Mouse (Mus musculus): Measurements from ENCODE around the gene Plod3.

Gene Plod3

DNA sequence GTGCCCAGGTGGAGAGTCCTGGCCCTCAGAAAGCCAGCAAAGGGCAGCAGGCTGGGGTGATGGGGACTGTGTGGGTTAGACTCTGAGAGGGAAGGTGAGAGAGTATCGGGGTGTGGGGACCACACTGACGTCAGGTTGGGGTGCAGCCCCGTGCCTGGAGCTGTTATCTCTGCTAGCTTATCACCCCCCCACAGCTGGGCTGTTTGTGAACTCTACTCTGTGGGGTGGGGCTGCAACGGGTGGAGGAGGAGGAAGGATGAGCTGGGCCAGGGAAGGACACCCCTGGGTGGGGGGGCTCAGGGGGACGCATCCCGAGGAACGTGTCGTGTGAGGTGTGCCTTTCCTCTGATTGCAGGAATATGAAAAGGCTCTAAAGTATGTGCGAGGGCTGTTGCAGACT, 21.6 kb upstream of the Plod3 start:
- no peak for DNase-seq (ENCODE audit: low spot score)

DNA sequence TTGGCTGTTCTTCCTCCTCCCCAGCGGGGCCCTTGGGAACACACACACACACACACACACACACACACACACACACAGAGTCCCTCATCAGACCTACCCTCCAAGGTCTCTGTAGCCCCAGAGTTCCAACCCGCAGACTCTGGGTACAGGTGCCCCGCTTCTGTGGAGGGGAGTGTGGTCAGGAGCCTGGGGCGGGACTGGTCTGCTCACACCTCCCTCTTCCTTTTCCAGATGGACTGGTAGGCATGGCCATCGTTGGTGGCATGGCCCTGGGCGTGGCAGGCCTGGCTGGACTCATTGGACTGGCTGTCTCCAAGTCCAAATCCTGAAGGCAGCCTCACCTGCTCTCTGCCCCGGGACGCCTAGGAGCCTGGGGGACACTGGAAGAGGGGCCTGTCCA, 21.1 kb upstream of the Plod3 start:
- no peak for DNase-seq (ENCODE audit: low spot score)

DNA sequence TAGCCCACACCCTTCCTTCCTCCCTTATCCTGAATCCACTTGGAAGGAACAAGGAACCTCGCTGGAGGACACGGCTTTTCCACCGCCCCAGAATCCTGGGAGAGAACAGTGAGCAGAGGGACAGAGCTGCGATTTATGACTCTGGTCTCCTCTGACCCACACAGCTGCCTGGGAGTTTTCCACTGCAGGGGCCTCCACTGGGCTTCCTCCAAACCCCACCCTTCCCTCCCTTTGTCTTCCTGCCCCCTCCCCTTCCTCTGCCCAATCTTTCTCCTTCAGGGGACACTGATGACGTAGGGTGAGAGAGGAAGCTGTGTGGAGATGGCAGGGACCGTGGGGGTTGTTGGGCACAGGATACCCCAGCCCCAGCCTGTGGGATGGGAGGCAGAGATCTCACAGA, 20.5 kb upstream of the Plod3 start, which contains the start of gene Cldn15:
Gene Cldn15 (plus strand): TSS at position 286 of the 400 bp plus-strand sequence.
- peak; percentile 30 for DNase-seq (ENCODE audit: low spot score)

DNA sequence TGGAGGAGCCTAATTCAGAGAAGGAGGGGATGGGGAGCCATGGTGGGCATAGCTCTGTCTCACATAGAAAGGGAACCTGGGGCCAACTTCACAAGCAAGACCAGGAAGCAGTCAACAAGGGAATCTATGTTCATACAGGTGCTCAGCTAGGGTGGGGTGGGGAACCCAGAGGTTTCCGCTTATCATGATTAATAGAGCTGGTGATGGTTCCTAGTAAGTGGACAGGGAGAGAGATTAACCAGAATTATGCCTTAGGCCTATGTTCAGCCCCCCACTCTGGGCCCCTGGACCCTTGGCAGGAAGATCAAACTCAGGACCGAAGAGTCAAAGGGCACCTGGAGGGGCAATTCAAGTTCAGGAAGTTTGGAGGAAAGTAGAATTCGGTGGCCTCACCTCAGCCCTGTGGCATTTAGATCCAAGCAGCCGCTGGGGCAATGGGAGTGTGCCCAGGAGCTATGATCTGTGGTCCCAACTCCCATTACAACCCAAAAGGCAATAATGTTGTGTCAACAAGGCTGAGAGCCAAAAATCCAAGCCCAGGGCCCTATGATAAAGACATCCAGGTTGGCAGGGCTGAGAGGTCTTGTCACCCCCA, 19.9 kb upstream of the Plod3 start:
- no peak for DNase-seq (ENCODE audit: low spot score)

DNA sequence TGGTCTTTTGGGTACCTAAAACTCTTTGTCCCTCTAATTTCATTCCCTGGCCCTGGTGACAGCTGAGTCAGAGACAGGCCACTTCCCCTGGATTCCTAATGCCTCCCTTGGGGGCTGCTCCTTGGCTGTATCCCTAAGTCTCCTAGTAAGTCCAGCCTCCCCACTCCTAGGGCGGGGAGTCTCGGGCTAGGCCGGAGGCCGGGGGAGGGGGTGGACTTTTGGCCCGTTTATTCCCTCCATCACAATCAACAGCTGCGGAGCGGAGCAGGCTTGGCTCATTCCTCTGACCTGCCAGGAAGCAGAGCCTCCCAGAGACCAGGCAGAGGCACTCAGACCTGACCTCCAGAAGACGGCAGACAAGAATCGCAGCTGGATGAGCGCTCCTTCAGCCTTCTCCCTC, 19.2 kb upstream of the Plod3 start:
- peak; percentile 31 for DNase-seq (ENCODE audit: low spot score)

DNA sequence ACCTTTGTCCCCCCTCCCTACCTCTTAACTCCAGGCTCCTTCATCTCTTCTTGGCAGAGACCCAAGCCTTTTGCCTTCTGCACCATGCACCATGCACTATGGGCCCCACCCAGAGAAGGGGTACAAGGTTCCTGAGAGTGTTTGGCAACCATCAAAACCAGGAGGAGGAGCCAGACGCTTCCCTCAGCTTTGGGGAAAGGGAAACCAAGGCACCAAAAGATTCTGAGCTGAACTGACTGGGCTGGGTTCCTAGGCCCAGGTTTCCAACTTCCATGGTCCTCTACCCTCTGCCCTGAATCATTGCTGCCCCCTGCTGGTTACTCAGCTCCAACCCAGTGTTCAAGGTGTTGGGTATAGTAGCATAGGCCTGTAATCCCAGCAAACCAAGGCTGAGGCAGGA, 16.1 kb upstream of the Plod3 start:
- DNase-seq (ENCODE audit: low spot score), result peak; percentile 36

DNA sequence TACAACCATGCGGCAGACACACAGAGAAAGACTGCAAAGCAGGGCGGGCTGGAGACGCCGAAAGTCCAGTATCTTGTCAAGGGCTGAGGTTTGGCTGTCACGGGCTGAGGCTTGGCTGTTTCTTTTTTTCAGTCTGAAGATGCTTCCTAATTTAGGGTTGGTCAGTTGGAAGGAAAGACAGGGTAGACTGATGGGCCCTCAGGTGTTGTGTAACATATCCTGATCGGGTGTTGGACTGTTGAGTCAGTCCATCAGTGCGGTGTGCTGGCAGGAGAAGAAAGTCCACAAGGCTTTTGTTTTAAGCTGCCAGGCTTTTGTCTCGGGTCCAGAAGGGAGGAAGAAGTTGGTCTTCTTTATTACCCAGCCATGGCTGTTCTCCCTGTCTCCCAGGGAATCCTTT, 13.1 kb upstream of the Plod3 start:
- DNase-seq (ENCODE audit: low spot score), result no peak

DNA sequence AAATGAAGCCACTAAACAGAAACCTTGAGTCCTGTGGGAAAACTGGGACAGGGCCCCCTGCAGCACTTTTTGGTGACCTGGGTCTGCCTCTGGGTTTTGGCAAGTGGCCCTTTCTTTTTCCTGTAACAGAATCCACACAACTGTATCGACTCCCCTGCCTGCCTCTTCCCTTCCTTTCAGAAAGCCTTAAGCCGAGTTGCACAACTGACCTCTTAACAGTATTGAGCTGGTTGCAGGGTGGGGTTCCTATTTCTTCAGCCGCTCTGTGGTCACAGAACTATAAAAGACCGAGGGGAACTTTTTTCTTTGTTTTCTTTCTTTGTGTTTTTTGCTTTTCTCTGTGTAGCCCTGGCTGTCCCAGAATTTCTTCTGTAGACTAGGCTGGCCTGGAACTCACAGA, 9.1 kb upstream of the Plod3 start:
- no peak for DNase-seq (ENCODE audit: low spot score)

DNA sequence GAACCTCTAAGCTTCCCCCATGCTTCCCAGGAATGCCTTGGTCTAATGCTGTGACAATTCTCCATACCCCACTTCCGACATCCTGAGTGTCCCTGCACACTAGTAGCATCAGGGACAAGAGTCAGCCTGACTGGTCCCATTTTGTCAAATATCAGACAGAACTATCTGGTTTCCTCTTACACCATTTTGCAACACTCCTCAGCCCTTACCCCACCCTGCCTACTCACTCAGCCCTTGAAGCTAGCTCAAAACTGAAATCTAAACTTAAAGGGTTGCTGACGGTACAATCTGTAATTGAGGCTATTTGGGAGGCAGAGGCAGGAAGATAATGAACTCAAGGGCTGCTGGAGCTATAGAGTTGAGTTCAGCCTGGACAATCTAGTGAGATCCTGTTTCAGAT, 7.1 kb upstream of the Plod3 start:
- no peak for DNase-seq (ENCODE audit: low spot score)

DNA sequence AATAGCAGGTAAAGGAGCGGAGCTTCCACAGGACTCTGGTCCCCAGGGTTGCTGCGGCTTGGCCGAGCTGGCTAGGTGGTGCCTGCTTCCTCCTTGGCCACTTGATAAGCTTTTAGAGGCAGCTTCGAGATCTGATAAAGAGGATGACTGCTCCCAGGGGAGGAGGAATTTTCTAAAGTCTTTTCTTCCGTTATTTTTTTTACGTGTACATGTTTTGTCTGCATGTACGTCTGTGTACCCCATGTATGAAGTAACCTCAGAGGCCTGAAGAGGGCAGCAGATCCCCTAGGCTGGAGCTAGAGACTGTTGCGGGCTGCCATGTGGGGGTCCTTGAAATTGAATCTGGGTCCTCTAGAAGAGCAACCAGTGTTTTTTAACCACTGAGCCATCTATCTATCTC, 5.8 kb upstream of the Plod3 start:
- no peak for DNase-seq (ENCODE audit: low spot score)

DNA sequence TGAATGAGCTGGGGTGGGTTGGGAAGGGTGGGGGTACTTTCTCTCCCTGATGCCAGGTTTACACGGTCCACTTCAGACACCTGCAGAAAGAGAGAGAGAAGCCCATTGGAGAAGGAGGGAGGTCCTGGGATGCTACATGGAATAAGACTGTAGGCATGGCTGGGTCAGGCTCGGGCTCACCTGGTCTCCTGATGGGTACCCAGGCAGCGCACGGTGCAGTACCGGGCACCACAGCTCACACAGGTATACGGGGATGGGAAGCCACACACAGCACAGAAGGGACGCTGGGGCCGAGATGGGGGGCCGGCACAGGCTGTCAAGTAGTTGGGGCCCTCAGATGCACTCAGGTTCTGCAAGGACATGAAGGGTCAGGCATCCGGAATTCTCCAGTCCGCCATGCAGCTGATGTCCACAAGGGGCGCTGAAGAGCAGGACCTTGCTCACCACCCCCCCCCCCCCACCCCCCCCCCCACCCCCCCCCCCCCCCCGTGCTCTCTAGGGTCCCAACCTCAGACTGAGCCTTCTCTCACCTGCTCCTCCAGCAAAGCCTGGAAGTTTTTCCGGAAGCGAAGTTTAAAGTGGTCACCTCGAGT, 4.4 kb upstream of the Plod3 start:
- DNase-seq (ENCODE audit: low spot score), result no peak

DNA sequence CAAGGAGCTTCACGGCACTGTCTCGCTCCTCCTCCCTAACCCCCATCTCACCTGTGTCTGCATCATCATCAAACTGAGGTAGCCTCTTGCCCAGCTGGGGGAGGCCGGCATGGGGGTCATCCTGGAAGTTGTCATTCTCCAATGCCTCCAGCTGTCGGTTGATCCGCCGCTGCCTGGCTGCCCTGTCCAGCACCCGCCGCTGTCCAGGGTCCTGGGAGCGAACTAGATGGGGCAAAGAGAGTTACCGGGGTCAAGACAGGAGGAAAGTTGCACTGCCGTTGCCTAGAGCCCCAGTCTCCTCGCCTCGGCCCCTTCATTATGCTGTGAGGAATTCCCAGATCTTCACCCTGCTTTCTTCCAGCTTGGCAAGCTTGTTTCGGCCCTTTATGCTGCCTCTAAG, 2.0 kb upstream of the Plod3 start:
- no peak for DNase-seq (ENCODE audit: low spot score)

DNA sequence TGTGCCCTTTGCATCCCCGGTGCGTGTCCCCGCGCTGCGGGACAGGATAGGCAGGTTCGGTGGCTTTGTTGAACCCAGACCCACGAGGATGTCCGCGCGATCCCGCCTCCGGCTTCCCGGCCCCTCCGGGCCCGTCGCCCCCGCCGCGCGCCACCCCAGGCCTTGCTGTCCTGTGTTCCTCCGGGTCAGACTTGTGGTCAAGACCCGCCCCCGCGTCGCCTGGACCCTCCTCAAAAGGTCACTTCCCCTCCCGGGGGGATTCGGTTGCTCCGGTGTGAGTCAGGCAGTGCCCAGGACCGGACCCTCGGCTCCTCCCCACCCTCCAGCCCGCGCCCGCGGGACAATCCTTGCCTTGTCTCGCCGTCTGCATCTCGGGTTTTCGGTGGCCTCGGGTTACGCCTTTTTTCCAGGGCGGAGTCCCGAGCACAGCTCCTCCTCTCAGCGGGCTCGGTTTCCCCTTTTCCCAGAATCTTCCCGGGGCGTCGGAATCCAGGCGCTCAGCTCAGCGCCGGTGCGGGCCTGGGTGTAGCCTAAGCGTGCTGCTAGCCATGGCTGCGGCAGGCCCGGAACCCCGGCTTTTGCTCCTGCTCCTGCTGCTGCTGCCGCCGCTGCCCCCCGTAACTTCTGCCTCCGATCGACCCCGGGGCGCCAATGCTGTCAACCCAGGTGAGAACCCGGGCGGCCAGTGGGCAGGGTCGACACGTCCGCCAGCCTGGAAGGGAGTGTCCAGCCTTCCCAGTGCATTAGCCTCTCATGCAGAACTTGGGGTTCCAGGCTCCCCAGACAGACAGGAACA, 517 bp downstream of the Plod3 start:
- peak; percentile 88 for DNase-seq (ENCODE audit: low spot score)

DNA sequence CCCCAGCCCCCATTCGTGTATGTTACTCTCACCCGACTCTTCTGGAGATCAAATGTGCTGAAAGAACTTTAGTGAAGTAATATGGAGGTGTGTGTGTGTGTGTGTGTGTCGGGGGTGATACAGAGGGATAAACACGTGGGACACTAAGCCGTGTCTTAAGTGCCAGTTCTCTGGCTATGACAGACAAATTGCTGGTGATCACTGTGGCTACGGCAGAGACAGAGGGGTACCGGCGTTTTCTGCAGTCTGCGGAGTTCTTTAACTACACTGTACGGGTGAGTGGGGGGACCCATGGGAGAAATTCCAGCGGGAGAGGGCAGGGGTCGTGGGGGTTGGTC, 1.1 kb downstream of the Plod3 start, which contains the start of gene Znhit1:
Gene Znhit1 (minus strand): TSS at position 88 of the 338 bp plus-strand sequence.
- no peak for DNase-seq (ENCODE audit: low spot score)

DNA sequence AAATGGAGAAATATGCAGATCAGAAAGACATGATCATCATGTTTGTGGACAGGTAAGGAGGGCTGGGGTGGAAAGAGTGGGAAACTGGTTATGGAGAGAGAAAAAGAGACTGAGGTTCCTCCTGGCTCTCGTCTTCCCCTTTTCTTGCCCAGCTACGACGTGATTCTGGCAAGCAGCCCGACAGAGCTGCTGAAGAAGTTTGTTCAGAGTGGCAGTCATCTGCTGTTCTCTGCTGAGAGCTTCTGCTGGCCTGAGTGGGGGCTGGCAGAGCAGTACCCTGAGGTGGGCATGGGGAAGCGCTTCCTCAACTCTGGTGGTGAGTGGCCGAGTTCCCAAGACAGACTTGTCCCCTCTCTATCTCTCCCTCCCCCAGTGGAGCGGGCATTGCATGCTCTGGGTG, 1.6 kb downstream of the Plod3 start:
- DNase-seq (ENCODE audit: low spot score), result no peak

DNA sequence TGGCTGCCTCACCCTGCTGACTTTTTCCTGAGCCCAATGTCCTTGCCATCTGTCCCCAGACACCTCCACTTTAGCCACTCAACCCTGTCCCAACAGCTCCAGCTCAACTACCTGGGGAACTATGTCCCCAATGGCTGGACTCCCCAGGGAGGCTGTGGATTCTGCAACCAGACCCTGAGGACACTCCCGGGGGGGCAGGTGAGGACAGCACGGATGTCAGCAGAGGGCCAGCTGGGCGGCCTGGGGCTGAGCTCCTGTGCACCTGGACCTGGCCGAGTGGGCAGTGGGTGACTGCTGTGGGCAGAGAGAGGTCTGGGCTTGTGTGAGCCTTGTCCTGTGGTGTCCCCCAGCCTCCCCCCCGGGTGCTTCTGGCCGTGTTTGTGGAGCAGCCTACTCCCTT, 3.0 kb downstream of the Plod3 start:
- DNase-seq (ENCODE audit: low spot score), result no peak

DNA sequence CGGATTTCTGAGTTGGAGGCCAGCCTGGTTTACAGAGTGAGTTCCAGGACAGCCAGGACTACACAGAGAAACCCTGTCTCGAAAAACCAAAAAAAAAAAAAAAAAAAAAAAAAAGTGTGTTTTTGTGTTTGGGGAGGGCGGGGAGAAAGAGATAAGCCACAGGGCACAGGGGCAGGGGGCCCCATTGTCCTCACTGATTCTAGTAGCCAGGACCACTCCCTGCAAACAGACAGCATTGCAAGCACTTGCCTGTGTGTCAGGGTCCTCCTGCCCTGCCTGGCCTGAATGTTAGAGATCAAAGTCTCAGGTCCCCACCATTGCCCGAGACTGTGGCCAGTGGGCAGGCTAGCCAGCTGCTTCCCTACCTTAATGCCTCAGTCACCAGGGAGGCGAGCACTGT, 12.6 kb downstream of the Plod3 start:
- no peak for DNase-seq (ENCODE audit: low spot score)

DNA sequence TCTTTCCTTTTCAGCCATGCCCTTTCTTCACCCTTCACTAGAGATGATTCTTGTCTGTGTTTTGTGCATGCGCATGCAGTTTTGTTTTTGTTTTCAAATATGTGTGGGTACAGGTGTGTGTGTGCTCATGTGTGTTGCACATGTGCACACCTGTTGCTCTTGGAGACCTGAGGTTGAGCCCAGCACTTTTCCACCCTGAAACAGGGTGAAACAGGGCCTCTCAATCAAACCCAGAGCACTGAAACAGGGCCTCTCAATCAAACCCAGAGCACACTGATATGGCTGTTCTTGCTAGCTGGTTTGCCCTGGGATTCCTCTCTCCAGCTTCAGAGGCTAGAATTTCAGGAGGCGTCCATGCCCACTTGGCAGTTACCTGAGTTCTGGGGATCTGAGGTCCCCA, 13.8 kb downstream of the Plod3 start:
- DNase-seq (ENCODE audit: low spot score), result peak; percentile 47

DNA sequence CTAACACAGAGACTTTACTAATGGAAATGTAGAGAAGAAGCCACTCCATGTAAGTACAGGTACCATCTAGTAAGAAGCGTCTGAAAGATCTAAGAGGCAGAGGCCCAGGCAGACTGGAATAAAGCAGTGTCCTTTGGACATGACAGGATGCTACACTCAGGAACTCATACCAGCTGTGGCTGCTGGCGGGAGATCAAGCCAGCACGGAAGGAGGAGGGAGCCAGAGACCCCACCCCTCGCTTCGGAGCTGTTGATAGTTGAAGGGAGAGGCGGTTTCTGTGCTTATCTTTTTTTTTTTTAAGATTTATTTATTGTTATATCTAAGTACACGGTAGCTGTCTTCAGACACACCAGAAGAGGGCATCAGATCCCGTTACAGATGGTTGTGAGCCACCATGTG, 20.5 kb downstream of the Plod3 start:
- DNase-seq (ENCODE audit: low spot score), result no peak

DNA sequence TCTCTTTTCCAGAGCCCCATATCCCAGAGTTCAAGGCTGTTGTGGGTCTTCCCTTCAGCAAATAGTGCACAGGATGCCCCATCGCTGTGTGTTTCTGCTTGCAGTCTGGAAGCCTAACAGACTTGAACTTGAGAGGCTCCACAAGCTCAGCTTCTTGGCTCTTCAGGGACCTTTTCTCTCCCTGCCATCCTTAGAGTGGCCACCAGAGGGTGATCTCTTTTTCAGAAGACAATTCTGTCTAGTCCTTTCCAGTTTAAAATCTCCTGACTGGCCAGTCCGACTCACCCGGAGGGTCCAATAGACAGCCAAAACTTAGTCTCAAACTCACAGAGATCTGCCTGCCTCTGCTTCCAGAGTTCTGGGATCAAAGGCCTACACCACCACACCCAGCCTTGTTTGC, 23.2 kb downstream of the Plod3 start:
- DNase-seq (ENCODE audit: low spot score), result peak; percentile 47

DNA sequence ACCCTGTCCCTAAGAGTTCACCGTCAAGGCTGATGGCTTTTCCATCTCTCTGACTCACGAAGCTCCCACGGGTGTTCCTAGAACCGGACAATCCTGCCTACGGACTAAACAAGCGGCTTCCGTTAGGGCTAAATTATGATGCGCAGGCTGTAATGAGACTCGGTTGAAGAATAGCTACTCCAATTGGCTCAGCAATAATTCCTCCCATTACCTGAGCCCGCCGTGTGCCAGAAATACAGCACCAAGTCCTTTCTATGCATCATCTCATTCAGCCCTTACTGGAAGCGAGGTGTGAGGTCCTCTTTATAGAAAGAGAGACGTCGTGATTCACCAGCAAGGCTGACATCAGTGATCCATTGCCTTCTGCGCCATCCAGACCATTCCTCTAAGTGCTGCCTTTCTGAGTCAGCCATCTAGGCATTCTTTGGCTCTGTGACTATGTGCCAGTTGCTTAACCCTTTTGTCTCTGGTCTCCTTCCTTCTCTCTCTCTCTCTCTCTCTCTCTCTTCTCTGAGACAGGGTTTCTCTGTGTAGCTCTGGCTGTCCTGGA, 25.7 kb downstream of the Plod3 start:
- no peak for DNase-seq (ENCODE audit: low spot score)

DNA sequence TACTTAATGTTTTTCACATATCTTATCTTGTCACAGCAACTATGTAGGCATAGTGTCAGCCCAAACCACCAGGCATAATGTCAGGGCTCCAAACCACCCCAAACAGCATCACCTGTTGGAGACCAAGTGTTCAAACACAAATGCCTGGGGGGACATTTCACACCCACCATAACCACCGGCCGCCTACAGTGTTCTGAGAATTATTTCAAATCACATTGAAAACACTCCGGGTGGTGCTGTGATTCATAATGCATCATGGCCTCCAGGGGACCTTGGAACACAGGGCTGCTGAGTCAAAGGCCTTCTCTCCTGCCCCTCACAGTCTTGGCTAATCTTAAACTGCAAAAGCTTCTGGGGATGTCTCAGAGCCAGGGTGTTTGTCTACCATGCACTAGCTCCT, 29.1 kb downstream of the Plod3 start:
- no peak for DNase-seq (ENCODE audit: low spot score)

DNA sequence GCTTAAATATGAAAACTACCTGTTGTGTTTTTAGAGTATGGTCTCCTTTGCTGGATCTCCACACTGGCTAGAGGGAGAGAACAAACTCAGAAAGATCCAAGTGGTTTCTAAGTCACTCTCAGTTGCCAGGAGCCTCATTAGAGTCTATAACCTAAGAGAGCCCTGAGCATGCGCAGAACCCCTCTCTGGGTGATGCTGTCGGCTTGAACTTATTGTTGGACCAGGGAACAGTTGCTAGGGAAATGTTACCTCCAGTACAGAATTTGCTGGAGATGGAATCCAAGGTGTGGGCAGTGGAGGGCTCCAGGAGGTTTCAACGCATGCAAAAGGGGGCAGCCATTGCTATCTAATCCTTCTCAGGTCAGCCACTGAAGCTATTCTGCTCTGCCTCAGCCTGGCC, 37.5 kb downstream of the Plod3 start:
- DNase-seq (ENCODE audit: low spot score), result no peak
